ENCODE assay signal across 16 mouse cellular contexts in the genomic region with DNA sequence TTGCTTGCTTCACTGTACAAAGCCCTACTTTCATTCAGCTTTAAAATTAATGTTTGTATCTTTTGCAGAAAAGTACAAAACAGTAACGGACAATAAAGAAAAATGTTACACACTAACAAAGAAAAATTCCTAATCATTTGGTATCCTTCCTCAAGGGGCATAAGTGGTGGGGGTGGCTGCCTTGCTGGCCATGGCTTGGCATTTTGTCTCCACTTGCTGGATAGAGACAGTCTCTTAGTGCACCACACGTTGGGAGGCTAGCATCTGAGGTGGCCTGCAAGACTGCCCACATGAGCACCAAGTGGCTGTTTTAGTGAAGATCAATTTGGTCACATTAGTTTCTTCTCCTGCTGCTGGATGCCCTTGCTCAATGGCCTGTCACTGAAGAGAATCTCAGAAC.
"Had no signal": no experiment of that assay in that cellular context is flagged by ENCODE, and none has a peak within 500 bp of the region (broad histone marks: within the 10 kb centered on the region; RNA-seq: fewer than 3 reads in every experiment).

No protein-coding gene starts in this region.

- H3K4me2 ChIP-seq: neural tube, embryonic 13.5 days; neural tube, embryonic 15.5 days; stomach, embryonic 15.5 days had no signal

- H3K4me3 ChIP-seq: neural tube, embryonic 13.5 days; neural tube, embryonic 15.5 days; stomach, embryonic 15.5 days had no signal

- H3K36me3 ChIP-seq: neural tube, embryonic 15.5 days; stomach, embryonic 15.5 days had no signal

- H3K4me1 ChIP-seq: neural tube, embryonic 15.5 days; stomach, embryonic 15.5 days had no signal

- H3K9ac ChIP-seq: neural tube, embryonic 13.5 days; neural tube, embryonic 15.5 days; stomach, embryonic 15.5 days had no signal

- H3K9me3 ChIP-seq: neural tube, embryonic 13.5 days; neural tube, embryonic 15.5 days; stomach, embryonic 15.5 days had no signal

- DNase-seq: retina, postnatal 1 day; right cerebral cortex, adult 18-20 months; right cerebral cortex, postnatal 14 days; right cerebral cortex, postnatal 25 days; right cerebral cortex, postnatal 4 days; spleen, adult 18-20 months; thymus, adult 18-20 months; thymus, adult 2 months; thymus, postnatal 14 days; thymus, postnatal 25 days; thymus, postnatal 36 days; thymus, postnatal 4 days had no signal

- H3K27me3 ChIP-seq: neural tube, embryonic 13.5 days; neural tube, embryonic 15.5 days; stomach, embryonic 15.5 days had no signal

- H3K27ac ChIP-seq: neural tube, embryonic 13.5 days; neural tube, embryonic 15.5 days; stomach, embryonic 15.5 days; stomach, postnatal 0 days had no signal
